Mouse (Mus musculus): ENCODE measurements around the gene Snx19. TPM values are rescaled to one million over a fixed set of nuclear protein-coding genes. Genes with fewer than 3 reads are reported as not detected.

Snx19 gene
- total RNA-seq, 2 experiments from 2014 or later = 10.2 to 11.7 TPM

DNA sequence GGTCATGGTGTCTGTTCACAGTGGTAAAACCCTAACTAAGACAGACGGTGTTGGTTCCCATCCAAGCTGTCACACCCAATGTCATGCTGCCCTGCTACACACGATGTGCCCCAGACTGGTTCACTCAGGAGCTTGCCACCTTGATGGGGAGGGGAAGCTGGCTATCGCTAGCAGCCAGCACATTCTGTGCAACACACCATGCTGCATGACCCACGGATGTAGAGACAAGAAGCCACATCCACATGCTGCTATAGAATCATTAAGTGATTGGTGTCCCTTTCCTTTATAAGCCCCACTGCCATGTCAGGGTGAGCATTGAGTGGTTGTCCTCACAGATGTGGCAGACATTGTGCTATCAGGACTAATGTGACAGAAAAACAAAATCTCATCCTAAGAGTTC is 55.2 kb downstream of the Snx19 start:
- ATAC-seq (replicated peaks; ENCODE audit: poor library complexity) = no peak

DNA sequence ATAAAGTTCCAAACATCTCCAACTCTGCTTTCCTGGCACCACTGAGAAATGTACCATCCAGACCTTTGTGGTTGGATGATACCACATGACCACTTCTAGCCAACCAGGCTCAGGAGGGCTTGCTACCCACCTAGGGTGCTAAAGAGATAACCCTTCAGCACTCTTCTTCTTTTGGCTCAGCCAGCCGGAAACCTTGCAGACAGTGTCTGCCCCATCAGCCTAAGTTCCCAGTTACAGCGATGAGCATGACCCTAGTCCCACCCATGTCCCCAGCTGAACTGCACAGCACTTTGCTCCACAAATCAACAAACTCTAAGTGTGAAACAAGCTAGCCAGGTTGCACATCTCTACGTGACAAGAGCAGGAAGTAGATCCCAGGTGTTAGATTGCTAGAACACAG is 57.3 kb downstream of the Snx19 start:
- no peak for ATAC-seq (replicated peaks; ENCODE audit: poor library complexity)

DNA sequence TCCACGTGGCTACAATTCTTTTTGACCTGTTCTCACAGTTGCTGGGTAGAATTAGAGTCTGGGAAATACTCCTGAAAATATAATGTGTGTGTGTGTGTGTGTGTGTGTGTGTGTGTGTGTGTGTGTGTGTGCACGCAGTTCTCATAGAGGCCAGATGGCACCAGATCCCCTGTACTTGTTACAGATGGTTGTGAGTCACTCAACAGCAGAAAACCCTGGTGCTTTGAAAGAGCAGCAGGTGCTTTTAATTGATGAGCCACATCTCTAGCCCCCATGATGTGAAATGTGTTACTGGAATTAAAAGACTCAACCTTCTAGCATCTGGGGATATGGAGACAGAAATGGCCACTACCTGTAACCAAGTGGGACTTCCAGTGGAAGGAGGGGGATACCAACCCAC is 58.3 kb downstream of the Snx19 start:
- no peak for ATAC-seq (replicated peaks; ENCODE audit: poor library complexity)

DNA sequence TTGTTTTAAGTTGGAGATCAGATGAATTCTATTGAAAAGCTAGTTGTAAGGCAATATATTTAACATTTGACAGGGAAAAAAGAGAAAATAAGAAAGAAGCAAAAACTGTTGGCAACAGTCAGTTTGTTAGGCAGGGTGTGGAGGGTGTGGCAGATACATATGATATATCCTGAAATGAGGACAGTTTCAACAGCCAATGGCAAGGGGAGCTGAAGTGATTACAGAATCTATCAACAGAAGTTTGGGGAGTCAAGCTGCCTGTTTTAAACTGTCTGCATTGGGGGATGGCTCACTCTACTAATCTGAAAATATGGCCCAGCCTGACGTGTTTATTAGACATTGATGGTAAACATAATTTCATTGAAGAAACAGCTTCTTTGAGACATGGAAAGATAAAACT is 61.5 kb downstream of the Snx19 start:
- no peak for ATAC-seq (replicated peaks; ENCODE audit: poor library complexity)

DNA sequence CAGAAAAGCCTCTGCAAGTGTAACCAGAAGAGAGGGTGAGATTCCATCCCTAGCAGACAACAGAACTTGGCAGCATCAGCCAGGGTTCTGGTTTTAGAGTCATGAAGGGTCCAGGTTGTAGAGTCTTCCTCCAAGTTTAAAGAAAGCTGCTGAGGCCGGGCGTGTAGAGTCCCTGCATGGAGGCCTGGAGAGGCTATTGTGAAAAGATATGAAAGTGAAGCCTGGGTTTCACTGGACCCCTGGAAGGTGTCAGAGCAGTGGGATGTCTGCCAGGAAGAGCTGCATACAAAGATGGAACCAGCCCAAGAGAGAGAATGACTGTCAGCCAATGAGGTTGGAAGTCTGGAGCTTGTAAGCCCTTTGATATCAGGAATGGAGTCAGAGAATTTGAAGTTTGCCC is 67.5 kb downstream of the Snx19 start:
- ATAC-seq (replicated peaks; ENCODE audit: poor library complexity) = no peak

DNA sequence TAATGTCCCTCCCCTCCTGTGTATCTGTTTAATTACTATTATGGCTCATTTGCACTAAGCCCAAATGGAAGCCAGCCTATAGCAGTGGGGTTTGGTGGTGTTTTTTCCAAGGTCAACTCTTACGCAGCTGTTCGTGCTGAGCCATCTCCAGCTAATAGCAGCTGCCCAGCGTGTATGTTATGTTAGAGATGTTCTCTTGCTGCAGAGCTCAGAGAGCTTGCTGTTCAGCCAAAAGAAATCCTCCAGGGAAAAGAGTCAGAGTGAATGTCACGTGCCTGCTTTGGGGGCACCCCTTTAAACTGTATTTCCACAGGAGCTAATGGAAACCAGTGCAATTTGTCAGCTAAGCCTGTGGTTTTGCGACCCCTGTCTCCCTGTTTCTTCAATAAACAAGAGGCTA is 82.1 kb downstream of the Snx19 start:
- no peak for ATAC-seq (replicated peaks; ENCODE audit: poor library complexity)

DNA sequence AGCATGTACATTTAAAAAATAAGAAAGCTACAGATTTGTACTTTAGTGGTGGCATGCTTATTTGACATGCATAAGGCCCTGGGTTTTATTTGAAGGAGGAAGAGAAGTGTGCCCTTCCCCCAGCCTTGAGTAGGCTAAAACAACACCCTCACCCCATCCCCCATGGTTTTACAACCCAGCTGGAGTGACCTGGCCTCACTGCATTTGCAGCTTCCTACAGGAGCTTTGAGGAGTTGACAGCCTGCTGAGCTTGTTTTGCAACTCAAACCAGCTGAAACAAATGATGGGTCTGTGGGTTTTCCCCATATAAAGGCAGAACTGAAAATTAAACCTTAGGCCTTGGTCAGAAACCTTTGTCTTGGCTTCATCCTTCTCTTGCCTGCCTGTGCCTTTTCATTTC is 89.0 kb downstream of the Snx19 start:
- ATAC-seq (replicated peaks; ENCODE audit: poor library complexity) = no peak

All from megakaryocyte progenitor cell, adult 5-6 weeks (primary cell).